Mouse (Mus musculus) lung, embryonic 16.5 days (tissue): ENCODE results near the gene Kifc1. TPM values are rescaled to one million over a fixed set of nuclear protein-coding genes. Genes with fewer than 3 reads are reported as not detected.

Experiments used
- ATAC-seq: fragments of 200-750 bp; cut with Nextera tagmentation; 2 replicates; pipeline ENCODE4 v1.8.0; 2017; ENCODE audit warnings: low read depth, mild to moderate bottlenecking, moderate library complexity
- H3K27ac ChIP-seq: fragments of 300-500 bp; sonication (generic); 2 replicates; pipeline ENCODE4 v1.5.1; 2014; ENCODE audit warnings: mild to moderate bottlenecking, control low read depth, low read length
- H3K27me3 ChIP-seq: fragments of 300-500 bp; sonication (generic); 2 replicates; pipeline ENCODE4 v1.6.1; 2014; ENCODE audit warnings: low read depth, low read length, mixed read lengths; ENCODE audit not compliant: control insufficient read depth, insufficient read depth
- H3K36me3 ChIP-seq: fragments of 300-500 bp; sonication (generic); 2 replicates; pipeline ENCODE4 v1.6.1; 2014; ENCODE audit warnings: low read length; ENCODE audit not compliant: control insufficient read depth, insufficient read depth
- H3K4me1 ChIP-seq: fragments of 300-500 bp; sonication (generic); replicated peaks from 2 replicates; pipeline ENCODE4 v1.6.1; 2014; ENCODE audit warnings: low read length, mixed read lengths; ENCODE audit not compliant: control insufficient read depth, insufficient read depth
- H3K4me2 ChIP-seq: fragments of 300-500 bp; sonication (generic); 2 replicates; pipeline ENCODE4 v1.6.1; 2014; ENCODE audit warnings: low read depth, low read length, control low read depth
- H3K4me3 ChIP-seq: fragments of 300-500 bp; sonication (generic); 2 replicates; pipeline ENCODE4 v1.5.1; 2014; ENCODE audit warnings: mild to moderate bottlenecking, low read length, control low read depth
- H3K9ac ChIP-seq: fragments of 300-500 bp; sonication (generic); 2 replicates; pipeline ENCODE4 v1.6.1; 2014; ENCODE audit warnings: low read length, control low read depth
- H3K9me3 ChIP-seq: fragments of 300-500 bp; sonication (generic); 2 replicates; pipeline ENCODE4 v1.6.1; 2016; ENCODE audit warnings: low read length; ENCODE audit not compliant: control insufficient read depth
- WGBS: fragments of 180-500 bp; shearing (Covaris S2); extraction: QIAGEN DNeasy Blood & Tissue Kit; methylation state at CpG from one replicate; pipeline ENCODE4 v1.1.7; 2014; 5-methylcytosine and 5-hydroxymethylcytosine counted together
- polyA plus RNA-seq: library from polyadenylated mRNA; unstranded; fragments of >200 nt; fragmentation: Nextera tagmentation; extraction: Ambion mirVana; gene quantifications from 2 replicates; pipeline ENCODE4 v1.2.1, GENCODE M21; 2015

The Kifc1 gene
- polyA plus RNA-seq, 1 experiment from 2014 or later, result 9.6 TPM

GRCm38 (mm10) chr17:33930280-33931158 is 40.1 kb upstream of the Kifc1 start:
- Histone ChIP-seq H3K9ac (peak overlapping the region; percentile 91), H3K9me3 (no peaks in the 10 kb centered on the region), H3K4me1 (peaks cover 22% of the 10 kb centered on the region), H3K4me3 (peak overlapping the region; percentile 82), H3K27ac (peak overlapping the region; percentile 99), H3K27me3 (no peaks in the 10 kb centered on the region), H3K4me2 (peak overlapping the region; percentile 94), H3K36me3 (peaks cover 10% of the 10 kb centered on the region)
- peak; percentile 16 for ATAC-seq
- WGBS, result under 1% methylated on average over 38 of the region's 45 CpGs

DNA sequence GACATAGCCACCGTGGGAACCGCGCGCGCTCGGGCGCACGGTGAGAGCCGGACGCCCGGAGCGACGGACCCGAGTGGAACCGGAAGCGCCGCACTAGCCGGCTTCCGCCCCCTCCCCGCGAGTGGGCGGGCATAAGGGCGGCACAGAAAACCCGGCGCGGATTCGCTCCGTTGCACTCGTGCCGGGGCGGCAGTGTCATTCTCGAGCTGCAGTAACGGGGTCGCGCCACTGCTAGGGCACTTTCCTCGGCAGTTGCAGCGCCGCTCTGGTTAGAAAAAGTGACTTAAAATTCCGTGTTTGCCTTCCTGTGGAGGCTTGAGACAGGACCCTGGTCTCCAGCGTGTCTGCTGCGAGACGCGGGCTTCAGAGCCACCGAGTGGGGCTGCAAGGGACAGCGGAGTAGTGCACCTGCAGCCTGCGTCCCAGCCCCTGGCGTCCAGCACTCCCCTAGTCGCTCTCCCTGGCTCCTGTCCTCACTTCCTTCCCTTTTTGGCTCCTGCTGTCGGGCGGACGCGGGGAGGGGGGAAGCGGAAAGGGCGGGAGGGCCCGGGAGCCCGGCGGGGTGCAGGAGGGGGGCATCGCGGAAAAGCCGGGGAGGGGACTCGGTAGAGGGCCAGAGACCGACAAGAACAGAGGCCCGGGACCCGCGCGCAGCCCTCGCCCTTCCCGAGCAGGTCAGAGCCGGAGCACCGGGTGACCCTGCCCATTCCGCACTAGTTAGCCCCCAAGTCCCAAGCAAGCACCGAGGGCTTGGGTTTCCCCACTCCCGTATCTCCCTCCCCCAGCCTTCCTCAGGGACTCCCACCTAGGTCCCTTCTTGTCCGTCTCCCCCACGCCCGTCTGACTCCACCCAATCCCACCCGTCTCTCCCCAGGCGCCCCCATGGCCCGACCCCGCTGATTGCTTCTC is 39.2 kb upstream of the Kifc1 start, which contains the start of gene Rgl2:
TSS of gene Rgl2 (plus strand) at position 173 of the 909 bp plus-strand sequence.
- H3K4me2 ChIP-seq, result peak within 1 kb of the TSS; percentile 94
- peaks cover 8% of the 10 kb centered on the region for H3K36me3 ChIP-seq
- peaks cover 22% of the 10 kb centered on the region for H3K4me1 ChIP-seq
- H3K4me3 ChIP-seq, result peak within 1 kb of the TSS; percentile 82
- no peaks in the 10 kb centered on the region for H3K27me3 ChIP-seq
- H3K9me3 ChIP-seq, result no peaks in the 10 kb centered on the region
- H3K9ac ChIP-seq, result peak within 1 kb of the TSS; percentile 91
- peak within 1 kb of the TSS; percentile 99 for H3K27ac ChIP-seq
- ATAC-seq, result peak; percentile 87
- under 1% methylated on average over 70 of the region's 80 CpGs for WGBS

DNA sequence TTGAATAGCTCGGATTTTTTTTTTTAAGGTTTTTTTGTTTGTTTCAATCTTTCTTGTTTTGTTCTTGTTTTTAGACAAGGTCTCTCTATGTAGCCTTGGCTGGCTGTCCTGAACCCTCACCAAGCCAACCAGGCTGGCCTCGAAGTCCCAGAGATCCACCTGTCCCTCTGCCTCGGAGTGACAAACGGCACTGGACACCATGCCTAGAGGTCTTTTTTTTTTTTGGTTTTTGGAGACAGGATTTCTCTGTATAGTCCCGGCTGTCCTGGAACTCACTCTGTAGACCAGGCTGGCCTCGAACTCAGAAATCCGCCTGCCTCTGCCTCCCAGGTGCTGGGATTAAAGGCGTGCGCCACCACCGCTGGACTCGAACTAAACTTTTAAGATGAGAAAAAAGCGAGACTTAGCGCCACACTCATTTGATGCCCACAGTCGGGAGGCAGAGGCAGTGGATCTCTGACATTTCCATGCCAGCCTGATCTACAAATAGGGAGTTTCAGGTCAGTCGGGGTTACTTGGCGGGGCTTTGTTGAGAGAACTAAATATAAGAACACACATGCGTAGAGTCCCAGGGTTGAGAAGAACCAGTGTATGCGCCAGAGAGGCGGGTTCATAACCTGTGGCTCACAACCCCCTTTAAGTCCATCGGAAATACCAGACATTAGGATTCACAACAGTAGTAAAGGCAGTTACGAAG is 37.9 kb upstream of the Kifc1 start:
- peak overlapping the region; percentile 82 for H3K4me3 ChIP-seq
- no peaks in the 10 kb centered on the region for H3K9me3 ChIP-seq
- H3K4me1 ChIP-seq, result peaks cover 22% of the 10 kb centered on the region
- H3K27ac ChIP-seq, result no peak overlapping the region
- peak overlapping the region; percentile 94 for H3K4me2 ChIP-seq
- WGBS, result 57% methylated on average over 21 of the region's 21 CpGs
- H3K9ac ChIP-seq, result peak overlapping the region; percentile 91
- ATAC-seq, result no peak
- no peaks in the 10 kb centered on the region for H3K27me3 ChIP-seq
- peaks cover 8% of the 10 kb centered on the region for H3K36me3 ChIP-seq

DNA sequence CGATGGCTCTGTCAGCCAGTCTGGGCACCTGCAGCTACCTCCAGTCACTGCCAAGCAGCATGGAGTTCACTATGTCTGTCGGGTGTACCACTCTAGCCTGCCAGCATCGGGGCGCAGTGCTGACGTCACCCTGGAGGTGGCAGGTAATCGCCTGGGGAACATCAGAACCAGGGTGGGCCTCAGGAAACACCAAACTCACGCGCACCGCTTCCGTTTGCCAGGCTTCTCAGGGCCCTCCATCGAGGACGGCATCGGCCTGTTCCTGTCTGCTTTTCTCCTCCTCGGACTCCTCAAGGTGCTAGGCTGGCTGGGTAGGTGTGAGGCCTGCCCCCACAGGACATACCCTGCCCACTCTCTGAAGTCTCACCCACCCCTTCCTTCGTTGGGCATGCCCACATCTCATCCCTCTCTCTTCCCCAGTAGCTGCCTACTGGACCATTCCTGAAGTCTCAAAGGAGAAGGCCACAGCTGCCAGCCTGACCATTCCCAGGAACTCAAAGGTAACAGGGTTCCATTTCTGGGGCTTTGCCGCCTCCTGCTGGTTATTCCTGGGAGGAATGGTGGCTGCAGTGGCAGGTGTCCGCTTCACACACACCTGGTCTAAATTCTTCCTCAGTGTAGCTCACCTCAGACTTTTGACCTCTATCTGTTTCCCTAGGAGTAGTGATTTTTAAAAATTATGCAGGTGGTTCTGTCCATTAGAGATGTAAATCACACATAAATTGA is 35.9 kb upstream of the Kifc1 start:
- Histone ChIP-seq H3K4me1 (peaks cover 20% of the 10 kb centered on the region), H3K4me2 (no peak overlapping the region), H3K4me3 (no peak overlapping the region), H3K36me3 (peaks cover 5% of the 10 kb centered on the region), H3K9ac (no peak overlapping the region), H3K27me3 (no peaks in the 10 kb centered on the region), H3K9me3 (no peaks in the 10 kb centered on the region), H3K27ac (no peak overlapping the region)
- ATAC-seq, result no peak
- 69% methylated on average over 17 of the region's 17 CpGs for WGBS

DNA sequence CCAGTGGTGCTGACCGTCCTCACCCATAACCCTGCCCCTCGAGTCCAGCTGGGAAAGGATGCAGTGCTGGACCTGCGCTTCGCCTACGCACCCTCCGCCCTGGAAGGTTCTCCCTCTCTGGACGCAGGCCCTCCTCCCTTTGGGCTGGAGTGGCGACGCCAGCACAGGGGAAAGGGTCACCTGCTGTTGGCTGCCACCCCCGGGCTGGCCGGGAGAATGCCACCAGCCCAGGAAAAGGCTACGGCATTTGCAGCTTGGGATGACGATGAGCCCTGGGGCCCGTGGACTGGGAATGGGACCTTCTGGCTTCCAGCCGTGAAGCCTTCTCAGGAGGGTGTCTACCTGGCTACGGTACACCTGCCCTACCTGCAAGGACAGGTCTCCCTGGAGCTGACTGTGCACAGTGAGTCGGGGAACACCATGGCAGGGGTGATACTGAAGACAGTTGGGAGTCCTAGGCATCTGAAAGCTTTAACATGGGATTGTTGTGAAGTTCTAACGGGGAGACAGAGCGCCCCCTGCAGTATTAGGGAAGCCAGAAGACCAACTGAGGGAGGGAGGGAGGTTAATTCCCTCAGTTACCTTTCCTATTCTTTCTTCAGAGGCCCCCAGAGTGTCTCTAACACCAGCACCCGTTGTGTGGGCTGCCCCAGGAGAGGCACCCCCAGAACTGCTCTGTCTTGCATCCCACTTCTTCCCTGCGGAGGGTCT is 35.1 kb upstream of the Kifc1 start:
- no peak overlapping the region for H3K27ac ChIP-seq
- peaks cover 5% of the 10 kb centered on the region for H3K36me3 ChIP-seq
- no peak overlapping the region for H3K9ac ChIP-seq
- WGBS, result 78% methylated on average over 21 of the region's 21 CpGs
- no peaks in the 10 kb centered on the region for H3K27me3 ChIP-seq
- H3K4me2 ChIP-seq, result no peak overlapping the region
- peaks cover 12% of the 10 kb centered on the region for H3K4me1 ChIP-seq
- no peak overlapping the region for H3K4me3 ChIP-seq
- no peak for ATAC-seq
- no peaks in the 10 kb centered on the region for H3K9me3 ChIP-seq

DNA sequence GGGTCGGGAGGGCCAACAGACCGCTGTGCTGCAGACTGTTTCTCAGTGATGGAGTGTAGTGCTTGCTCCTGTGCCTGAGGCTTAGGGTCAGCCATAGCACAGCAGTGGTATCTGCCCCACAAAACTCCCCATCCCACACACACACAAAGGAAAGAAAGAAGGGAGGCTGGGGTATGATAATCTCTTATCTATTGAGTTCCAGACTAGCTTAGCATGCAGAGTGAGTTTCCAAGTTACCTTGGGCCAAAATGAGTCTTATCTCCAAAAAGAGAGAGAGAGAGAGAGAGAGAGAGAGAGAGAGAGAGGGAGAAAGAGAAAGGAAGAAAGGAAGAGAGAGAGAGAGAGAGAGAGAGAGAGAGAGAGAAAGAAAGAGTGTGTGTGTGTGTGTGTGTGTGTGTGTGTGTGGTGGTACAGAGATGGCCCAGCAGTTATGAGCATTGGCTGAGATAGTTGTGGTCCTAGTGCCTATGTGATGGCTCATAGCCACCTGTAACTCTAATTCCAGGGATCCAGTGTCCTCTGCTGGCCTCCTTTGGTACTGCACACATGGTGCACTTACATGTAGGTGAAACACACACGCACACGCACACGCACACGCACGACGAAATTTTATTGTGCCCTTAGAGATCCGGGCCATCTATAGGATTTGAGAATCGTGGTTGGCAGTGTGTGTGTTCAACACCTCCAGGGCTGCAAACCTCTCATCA is 34.3 kb upstream of the Kifc1 start:
- 78% methylated on average over 10 of the region's 10 CpGs for WGBS
- no peak overlapping the region for H3K9ac ChIP-seq
- H3K9me3 ChIP-seq, result no peaks in the 10 kb centered on the region
- no peak for ATAC-seq
- no peaks in the 10 kb centered on the region for H3K27me3 ChIP-seq
- H3K4me1 ChIP-seq, result peaks cover 11% of the 10 kb centered on the region
- H3K36me3 ChIP-seq, result peaks cover 5% of the 10 kb centered on the region
- H3K27ac ChIP-seq, result no peak overlapping the region
- no peak overlapping the region for H3K4me3 ChIP-seq
- no peak overlapping the region for H3K4me2 ChIP-seq

- H3K9me3 ChIP-seq, result no peaks in the 10 kb centered on the region
- H3K36me3 ChIP-seq, result peaks cover 13% of the 10 kb centered on the region
- H3K27me3 ChIP-seq, result no peaks in the 10 kb centered on the region
- no peak for ATAC-seq
- no peak overlapping the region for H3K27ac ChIP-seq
- peaks cover 15% of the 10 kb centered on the region for H3K4me1 ChIP-seq
- H3K4me2 ChIP-seq, result no peak overlapping the region
- WGBS, result 83% methylated on average over 7 of the region's 7 CpGs
- no peak overlapping the region for H3K4me3 ChIP-seq
- H3K9ac ChIP-seq, result no peak overlapping the region
These were observed 30.9 kb upstream of the Kifc1 start for GRCm38 (mm10) chr17:33921361-33921760.
